Mouse (Mus musculus) ES-E14 (cell line): ENCODE results near the gene Dip2b.

Experiments used
- CHD2 ChIP-seq: IDR thresholded peaks from 2 replicates; pipeline ENCODE4 v1.6.1; 2014; ENCODE audit warnings: mild to moderate bottlenecking, low read depth, low read length, inconsistent platforms
- HCFC1 ChIP-seq: IDR thresholded peaks from 2 replicates; pipeline ENCODE4 v1.6.1; 2012; ENCODE audit warnings: low read length, inconsistent platforms, borderline replicate concordance; ENCODE audit not compliant: insufficient read depth
- MAFK ChIP-seq: IDR thresholded peaks from 2 replicates; pipeline ENCODE4 v1.6.1; 2014; ENCODE audit warnings: mild to moderate bottlenecking, low read depth, low read length, inconsistent platforms; ENCODE audit not compliant: insufficient read depth
- ZC3H11A ChIP-seq: IDR thresholded peaks from 2 replicates; pipeline ENCODE4 v1.6.1; 2012; ENCODE audit warnings: low read depth, mild to moderate bottlenecking, inconsistent platforms, low read length, borderline replicate concordance
- ZNF384 ChIP-seq: IDR thresholded peaks from 2 replicates; pipeline ENCODE4 v1.6.1; 2012; ENCODE audit warnings: low read depth, low read length, inconsistent platforms

- TF ChIP-seq ZC3H11A (no peak), CHD2 (no peak), MAFK (no peak), HCFC1 (no peak), ZNF384 (no peak)
Measured at GRCm38 (mm10) chr15:100049496-100050087, 11.1 kb downstream of the Dip2b start.
